Mouse (Mus musculus): Measurements from ENCODE around the gene Mgat5. TPM values are rescaled to one million over a fixed set of nuclear protein-coding genes. Genes with fewer than 3 reads are reported as not detected.

Mgat5 gene
- polyA plus RNA-seq, 1 experiment from 2014 or later = 8.9 TPM

DNA sequence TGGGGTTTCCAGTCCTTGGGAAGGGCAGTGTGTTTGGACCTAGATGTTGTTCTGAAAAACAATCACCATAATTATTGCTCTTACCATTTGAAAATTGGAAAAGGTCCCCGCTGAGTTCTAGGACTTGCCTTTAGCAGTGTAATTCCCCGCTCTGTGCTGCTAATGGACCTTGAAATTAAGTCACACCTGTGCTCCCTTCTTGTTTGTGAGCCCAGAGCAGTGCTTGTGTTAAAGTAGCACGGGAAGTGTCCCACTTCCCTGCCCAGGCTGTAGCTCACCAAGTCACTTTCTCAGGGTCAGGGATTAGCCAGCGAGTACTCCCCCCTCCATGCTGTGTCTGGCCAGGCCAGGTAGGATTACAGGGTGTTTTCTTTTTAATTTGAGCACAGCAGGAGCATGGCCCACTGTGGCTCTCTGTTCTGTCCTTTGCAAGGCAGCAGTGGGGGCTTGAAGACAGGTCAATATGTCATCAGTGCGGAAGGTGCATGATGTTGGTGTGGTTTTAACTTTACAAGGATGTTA is 123.6 kb downstream of the Mgat5 start:
- Histone ChIP-seq H3K36me3 (ENCODE audit: control insufficient read depth, insufficient read depth, low read length) (no peaks in the 10 kb centered on the region), H3K9me3 (ENCODE audit: control insufficient read depth, low read depth, low read length) (no peaks in the 10 kb centered on the region), H3K4me1 (ENCODE audit: control insufficient read depth, insufficient read depth, low read length) (no peaks in the 10 kb centered on the region), H3K9ac (replicated peaks; ENCODE audit: low read depth, low read length) (no peak overlapping the region), H3K27ac (ENCODE audit: low read length) (no peak overlapping the region), H3K27me3 (ENCODE audit: control insufficient read depth, insufficient read depth, low read length) (no peaks in the 10 kb centered on the region), H3K4me2 (replicated peaks; ENCODE audit: low read depth, low read length) (no peak overlapping the region), H3K4me3 (ENCODE audit: low read depth, low read length) (no peak overlapping the region)
- WGBS = 61% methylated on average over 5 of the region's 5 CpGs
- ATAC-seq (ENCODE audit: insufficient number of reproducible peaks, insufficient read depth, low FRiP score, low read depth) = no peak

DNA sequence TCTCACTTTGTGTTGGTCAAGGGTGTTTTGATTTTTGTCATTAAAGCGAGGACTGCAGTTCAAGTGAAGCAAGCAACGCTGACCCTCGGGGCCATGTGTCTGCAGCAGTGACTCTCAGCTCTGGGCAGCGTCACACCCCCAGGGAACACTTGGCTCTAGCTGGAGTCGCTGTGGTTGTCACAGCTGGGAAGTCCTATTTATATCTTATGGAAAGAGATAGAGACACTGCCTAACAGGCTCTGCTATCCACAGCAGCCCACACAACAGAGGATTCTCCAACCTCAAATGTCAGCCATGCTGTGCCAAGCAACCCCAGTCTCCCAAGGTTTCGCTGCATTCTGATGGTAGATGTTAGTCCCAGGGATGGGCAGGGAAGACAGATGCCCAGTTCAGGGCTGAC is 125.0 kb downstream of the Mgat5 start:
- WGBS = 85% methylated on average over 6 of the region's 6 CpGs
- ATAC-seq (ENCODE audit: insufficient number of reproducible peaks, insufficient read depth, low FRiP score, low read depth) = no peak

DNA sequence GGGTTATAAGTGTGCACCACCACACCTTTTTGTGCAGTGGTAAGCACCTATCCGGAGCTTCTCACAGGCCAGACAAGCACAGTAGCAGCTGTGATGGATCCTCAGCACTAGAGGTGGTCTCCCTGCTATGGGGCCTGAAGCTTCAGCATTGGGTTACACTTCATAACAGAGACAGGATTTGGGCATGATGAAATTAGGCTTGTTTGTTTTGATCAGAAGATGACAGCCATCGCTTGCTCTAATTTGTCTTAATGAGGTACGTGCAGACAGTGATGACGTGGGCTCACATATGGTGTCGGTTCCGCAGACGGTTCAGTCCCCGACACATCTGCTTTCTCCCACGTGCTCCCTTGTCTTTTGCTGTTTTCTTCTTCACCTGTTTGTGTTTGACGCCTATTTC is 132.9 kb downstream of the Mgat5 start:
- H3K27ac ChIP-seq (ENCODE audit: low read length) = no peak overlapping the region
- H3K4me2 ChIP-seq (replicated peaks; ENCODE audit: low read depth, low read length) = no peak overlapping the region
- no peaks in the 10 kb centered on the region for H3K4me1 ChIP-seq (ENCODE audit: control insufficient read depth, insufficient read depth, low read length)
- WGBS = 89% methylated on average over 10 of the region's 10 CpGs
- no peak overlapping the region for H3K4me3 ChIP-seq (ENCODE audit: low read depth, low read length)
- H3K27me3 ChIP-seq (ENCODE audit: control insufficient read depth, insufficient read depth, low read length) = no peaks in the 10 kb centered on the region
- H3K36me3 ChIP-seq (ENCODE audit: control insufficient read depth, insufficient read depth, low read length) = no peaks in the 10 kb centered on the region
- no peak overlapping the region for H3K9ac ChIP-seq (replicated peaks; ENCODE audit: low read depth, low read length)
- no peaks in the 10 kb centered on the region for H3K9me3 ChIP-seq (ENCODE audit: control insufficient read depth, low read depth, low read length)
- no peak for ATAC-seq (ENCODE audit: insufficient number of reproducible peaks, insufficient read depth, low FRiP score, low read depth)

More for the DNA sequence above, 125.0 kb downstream of the Mgat5 start:
- H3K27ac ChIP-seq (ENCODE audit: low read length) = no peak overlapping the region
- H3K4me2 ChIP-seq (replicated peaks; ENCODE audit: low read depth, low read length) = no peak overlapping the region
- H3K9me3 ChIP-seq (ENCODE audit: control insufficient read depth, low read depth, low read length) = no peaks in the 10 kb centered on the region
- no peaks in the 10 kb centered on the region for H3K36me3 ChIP-seq (ENCODE audit: control insufficient read depth, insufficient read depth, low read length)
- H3K4me1 ChIP-seq (ENCODE audit: control insufficient read depth, insufficient read depth, low read length) = no peaks in the 10 kb centered on the region
- no peak overlapping the region for H3K4me3 ChIP-seq (ENCODE audit: low read depth, low read length)
- no peaks in the 10 kb centered on the region for H3K27me3 ChIP-seq (ENCODE audit: control insufficient read depth, insufficient read depth, low read length)
- H3K9ac ChIP-seq (replicated peaks; ENCODE audit: low read depth, low read length) = no peak overlapping the region

DNA sequence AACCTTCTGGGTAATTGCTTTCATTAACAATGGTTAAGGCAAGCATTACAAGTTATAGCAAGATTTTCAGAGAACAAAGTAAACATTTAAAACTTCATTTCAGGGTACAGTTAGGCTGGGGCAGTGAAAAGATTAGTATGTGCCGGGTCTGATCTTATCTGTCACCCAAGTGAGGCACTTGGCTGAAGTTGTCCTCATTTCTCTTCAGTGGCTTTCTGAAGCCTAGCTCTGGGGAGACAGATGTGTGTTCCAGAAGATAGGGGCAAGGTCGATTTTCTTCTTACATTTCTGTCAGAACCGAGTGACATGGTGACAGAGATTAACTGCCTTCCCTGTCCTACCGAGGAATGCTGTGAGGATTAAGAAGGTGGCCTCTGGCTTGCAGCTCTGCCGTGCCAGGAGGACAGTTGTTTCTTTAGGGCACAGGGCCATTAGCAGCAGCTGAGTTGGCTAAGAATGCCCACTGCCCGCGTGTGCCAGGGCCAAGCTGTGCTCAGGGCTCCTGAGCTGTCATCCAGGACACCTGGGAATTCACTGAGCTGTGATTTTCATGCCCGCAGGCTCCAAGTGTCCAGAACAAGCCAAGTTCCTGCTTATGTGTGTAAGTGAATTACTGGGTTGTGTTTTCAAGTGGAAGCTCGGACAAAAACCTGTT is 134.1 kb downstream of the Mgat5 start:
- no peak overlapping the region for H3K4me2 ChIP-seq (replicated peaks; ENCODE audit: low read depth, low read length)
- no peak for ATAC-seq (ENCODE audit: insufficient number of reproducible peaks, insufficient read depth, low FRiP score, low read depth)
- H3K9ac ChIP-seq (replicated peaks; ENCODE audit: low read depth, low read length) = no peak overlapping the region
- H3K4me1 ChIP-seq (ENCODE audit: control insufficient read depth, insufficient read depth, low read length) = no peaks in the 10 kb centered on the region
- H3K36me3 ChIP-seq (ENCODE audit: control insufficient read depth, insufficient read depth, low read length) = no peaks in the 10 kb centered on the region
- no peaks in the 10 kb centered on the region for H3K9me3 ChIP-seq (ENCODE audit: control insufficient read depth, low read depth, low read length)
- H3K27ac ChIP-seq (ENCODE audit: low read length) = no peak overlapping the region
- H3K27me3 ChIP-seq (ENCODE audit: control insufficient read depth, insufficient read depth, low read length) = no peaks in the 10 kb centered on the region
- no peak overlapping the region for H3K4me3 ChIP-seq (ENCODE audit: low read depth, low read length)
- WGBS = 55% methylated on average over 9 of the region's 9 CpGs

DNA sequence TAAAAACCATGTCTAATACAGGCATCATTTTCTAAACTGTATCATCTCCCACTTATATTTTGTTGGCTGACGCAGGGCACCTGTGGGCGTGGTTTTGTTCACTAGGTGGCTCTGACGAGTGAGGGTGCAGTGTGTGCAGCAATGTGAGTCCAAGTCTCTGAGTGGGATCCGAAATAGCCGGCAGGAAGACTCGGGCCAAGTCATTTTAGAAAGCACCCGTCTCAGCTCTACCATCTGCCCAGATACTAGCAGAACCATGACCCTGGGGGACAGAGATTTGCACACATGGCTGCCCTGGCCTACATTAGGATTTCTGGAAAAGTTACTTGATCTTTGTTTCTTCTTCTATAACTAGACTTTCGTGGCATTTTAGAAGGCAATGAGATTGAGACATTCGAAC is 135.5 kb downstream of the Mgat5 start:
- ATAC-seq (ENCODE audit: insufficient number of reproducible peaks, insufficient read depth, low FRiP score, low read depth) = no peak
- Histone ChIP-seq H3K9ac (replicated peaks; ENCODE audit: low read depth, low read length) (no peak overlapping the region), H3K27me3 (ENCODE audit: control insufficient read depth, insufficient read depth, low read length) (no peaks in the 10 kb centered on the region), H3K9me3 (ENCODE audit: control insufficient read depth, low read depth, low read length) (no peaks in the 10 kb centered on the region), H3K4me3 (ENCODE audit: low read depth, low read length) (no peak overlapping the region), H3K4me2 (replicated peaks; ENCODE audit: low read depth, low read length) (no peak overlapping the region), H3K36me3 (ENCODE audit: control insufficient read depth, insufficient read depth, low read length) (no peaks in the 10 kb centered on the region), H3K4me1 (ENCODE audit: control insufficient read depth, insufficient read depth, low read length) (no peaks in the 10 kb centered on the region), H3K27ac (ENCODE audit: low read length) (no peak overlapping the region)
- WGBS = 86% methylated on average over 9 of the region's 9 CpGs

DNA sequence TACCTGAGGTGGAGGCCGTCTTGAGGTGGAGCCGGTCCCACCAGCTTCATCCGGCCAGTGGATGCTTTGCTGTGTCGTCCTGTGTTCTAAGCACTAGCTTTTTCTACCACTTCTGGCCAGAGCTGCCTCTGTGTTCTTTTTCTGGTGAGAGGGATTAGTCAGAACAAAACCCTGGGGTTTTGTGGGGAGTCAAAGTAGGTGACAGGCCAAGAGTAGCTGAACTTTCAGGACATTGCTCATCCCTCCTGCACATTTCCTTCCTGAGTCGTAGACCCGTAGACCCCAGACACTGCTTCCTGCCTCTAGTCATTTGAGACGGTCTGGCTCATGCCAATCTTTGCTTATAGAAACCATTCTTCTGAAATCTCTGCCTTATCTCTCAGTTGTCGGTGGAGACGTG is 140.1 kb downstream of the Mgat5 start:
- no peak overlapping the region for H3K27ac ChIP-seq (ENCODE audit: low read length)
- H3K9ac ChIP-seq (replicated peaks; ENCODE audit: low read depth, low read length) = no peak overlapping the region
- no peak for ATAC-seq (ENCODE audit: insufficient number of reproducible peaks, insufficient read depth, low FRiP score, low read depth)
- WGBS = 57% methylated on average over 9 of the region's 9 CpGs
- H3K4me2 ChIP-seq (replicated peaks; ENCODE audit: low read depth, low read length) = no peak overlapping the region
- no peaks in the 10 kb centered on the region for H3K27me3 ChIP-seq (ENCODE audit: control insufficient read depth, insufficient read depth, low read length)
- no peaks in the 10 kb centered on the region for H3K4me1 ChIP-seq (ENCODE audit: control insufficient read depth, insufficient read depth, low read length)
- no peaks in the 10 kb centered on the region for H3K36me3 ChIP-seq (ENCODE audit: control insufficient read depth, insufficient read depth, low read length)
- no peak overlapping the region for H3K4me3 ChIP-seq (ENCODE audit: low read depth, low read length)
- no peaks in the 10 kb centered on the region for H3K9me3 ChIP-seq (ENCODE audit: control insufficient read depth, low read depth, low read length)

DNA sequence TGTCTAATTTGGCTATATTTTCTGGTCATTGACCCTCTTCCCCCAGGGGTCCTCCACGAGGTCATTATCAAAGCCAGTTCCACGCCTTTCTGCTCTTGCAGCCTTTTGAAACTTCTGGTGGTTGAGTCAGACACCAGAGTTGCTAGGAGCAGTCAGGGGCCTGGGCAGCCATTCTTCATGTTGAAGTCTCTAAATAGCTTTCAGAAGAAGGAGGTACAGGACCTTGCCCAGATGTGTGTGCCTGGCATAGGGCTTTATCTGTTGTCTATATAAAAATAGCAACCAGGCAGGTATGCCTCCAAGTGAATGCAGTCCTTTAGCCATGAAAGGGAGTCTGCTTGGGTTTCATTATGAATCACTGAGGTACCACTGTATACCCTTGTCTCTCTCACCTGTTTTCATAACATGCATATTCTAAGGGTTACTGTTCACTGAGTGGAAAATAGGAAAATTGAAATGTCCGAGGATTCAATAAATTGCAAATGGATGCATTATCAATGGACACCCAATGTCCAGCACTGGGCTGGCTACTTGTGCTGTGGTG is 141.9 kb downstream of the Mgat5 start:
- WGBS = 74% methylated on average over 3 of the region's 3 CpGs
- Histone ChIP-seq H3K27me3 (ENCODE audit: control insufficient read depth, insufficient read depth, low read length) (no peaks in the 10 kb centered on the region), H3K27ac (ENCODE audit: low read length) (no peak overlapping the region), H3K9me3 (ENCODE audit: control insufficient read depth, low read depth, low read length) (no peaks in the 10 kb centered on the region), H3K4me3 (ENCODE audit: low read depth, low read length) (no peak overlapping the region), H3K9ac (replicated peaks; ENCODE audit: low read depth, low read length) (no peak overlapping the region), H3K36me3 (ENCODE audit: control insufficient read depth, insufficient read depth, low read length) (no peaks in the 10 kb centered on the region), H3K4me1 (ENCODE audit: control insufficient read depth, insufficient read depth, low read length) (no peaks in the 10 kb centered on the region), H3K4me2 (replicated peaks; ENCODE audit: low read depth, low read length) (no peak overlapping the region)
- no peak for ATAC-seq (ENCODE audit: insufficient number of reproducible peaks, insufficient read depth, low FRiP score, low read depth)

DNA sequence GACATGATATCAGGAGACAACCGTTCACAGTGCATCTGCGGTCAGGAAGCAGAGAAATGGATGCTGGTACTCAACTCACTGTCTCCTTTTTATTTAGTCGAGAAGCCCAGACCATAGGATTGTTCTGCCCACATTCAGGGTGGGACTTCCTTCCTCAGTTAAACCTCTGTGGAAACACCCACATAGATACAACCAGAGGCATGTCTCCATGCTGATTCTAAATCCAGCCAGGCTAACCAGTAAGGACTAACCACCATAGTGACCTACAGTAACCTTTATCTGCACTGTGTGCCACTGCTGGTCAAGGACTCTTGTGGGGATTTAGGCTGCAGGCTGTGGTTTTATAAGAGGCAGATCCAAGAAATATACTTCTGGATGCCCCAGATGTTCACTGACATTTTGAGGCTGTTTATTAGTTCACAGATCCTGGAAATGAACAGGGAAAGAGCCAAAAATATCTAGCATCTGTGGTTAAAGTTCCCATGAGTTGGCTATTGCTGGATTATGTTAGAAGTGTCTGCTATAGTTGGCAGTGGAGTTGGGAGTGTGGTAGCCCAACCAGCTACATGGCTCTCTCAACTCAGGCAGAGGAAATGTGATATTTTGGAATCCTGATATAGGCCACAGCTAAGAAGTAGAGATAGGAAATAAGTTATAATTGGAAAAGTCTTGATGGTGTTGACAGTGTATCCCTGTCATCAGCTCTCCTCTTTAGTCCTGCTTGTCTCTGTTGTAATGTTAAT is 143.2 kb downstream of the Mgat5 start:
- 91% methylated on average over 3 of the region's 3 CpGs for WGBS
- Histone ChIP-seq H3K36me3 (ENCODE audit: control insufficient read depth, insufficient read depth, low read length) (no peaks in the 10 kb centered on the region), H3K4me3 (ENCODE audit: low read depth, low read length) (no peak overlapping the region)

More for the DNA sequence above, 143.2 kb downstream of the Mgat5 start:
- Histone ChIP-seq H3K9me3 (ENCODE audit: control insufficient read depth, low read depth, low read length) (no peaks in the 10 kb centered on the region), H3K4me2 (replicated peaks; ENCODE audit: low read depth, low read length) (no peak overlapping the region), H3K9ac (replicated peaks; ENCODE audit: low read depth, low read length) (no peak overlapping the region), H3K27me3 (ENCODE audit: control insufficient read depth, insufficient read depth, low read length) (no peaks in the 10 kb centered on the region), H3K4me1 (ENCODE audit: control insufficient read depth, insufficient read depth, low read length) (no peaks in the 10 kb centered on the region), H3K27ac (ENCODE audit: low read length) (no peak overlapping the region)
- no peak for ATAC-seq (ENCODE audit: insufficient number of reproducible peaks, insufficient read depth, low FRiP score, low read depth)

All from stomach, embryonic 14.5 days (tissue).